Mouse (Mus musculus) cortical plate, adult 2 months (tissue): ENCODE measurements at regions not wholly inside any gene's neighbourhood (a gene's known extent, or its start where the extent isn't known, plus 50 kb on each side); places are given as distances from the start of the nearest gene placed in this dataset.

Experiments used
- CTCF ChIP-seq: fragments of 200-500 bp; IDR thresholded peaks from 2 replicates; pipeline ENCODE4 v1.5.1; 2011; ENCODE audit warnings: mild to moderate bottlenecking, control low read depth, low read length; ENCODE audit not compliant: insufficient read depth; ENCODE audit errors: extremely low read depth
- POLR2A ChIP-seq: fragments of 200-500 bp; IDR thresholded peaks from 2 replicates; pipeline ENCODE4 v1.6.1; 2011; ENCODE audit warnings: mild to moderate bottlenecking, low read length, control low read depth; ENCODE audit not compliant: insufficient read depth; ENCODE audit errors: extremely low read depth

- TF ChIP-seq CTCF (no peak), POLR2A (no peak)
Measured at GRCm38 (mm10) chr15:62528975-62529374, 1316.0 kb downstream of the Gsdmc2 start.
